Mouse (Mus musculus) heart, postnatal 0 days (tissue): ENCODE results near the gene Taf13.

Source experiments
- CTCF ChIP-seq: IDR thresholded peaks from 2 replicates; pipeline ENCODE4 v1.5.1; 2016; ENCODE audit warnings: antibody characterized with exemption, control low read depth, low read depth
- EP300 ChIP-seq: IDR thresholded peaks from 2 replicates; pipeline ENCODE4 v1.6.1; 2016; ENCODE audit warnings: antibody characterized with exemption, low read depth

GRCm38 (mm10) chr3:108584580-108584979, 13.1 kb downstream of the Taf13 start:
- TF ChIP-seq EP300 (no peak), CTCF (no peak)
